Comparison of ENCODE assay signal across 15 mouse cellular contexts in genomic region chr2:84819861-84820260, GRCm38 (mm10). TPM values are rescaled to one million over a fixed set of nuclear protein-coding genes. Genes with fewer than 3 reads are reported as not detected.
DNase-seq lines count a peak whose midpoint lies in the region; ATAC-seq lines count a peak whose summit lies in the region.
"Had no signal": no experiment of that assay in that cellular context is flagged by ENCODE, and none has a peak within 500 bp of the region (broad histone marks: within the 10 kb centered on the region; RNA-seq: fewer than 3 reads in every experiment).

No protein-coding gene starts in this region.

- peak overlapping the region; percentile 34; the same call in 1 of the 2 replicates for H3K9ac ChIP-seq in heart, embryonic 16.5 days (ENCODE audit: low read length)
- H3K9ac ChIP-seq: forebrain, embryonic 12.5 days had no signal

- H3K9me3 ChIP-seq in heart, embryonic 16.5 days (replicated peaks; ENCODE audit: control insufficient read depth, low read length) = no peaks in the 10 kb centered on the region
- H3K9me3 ChIP-seq: forebrain, embryonic 12.5 days; hindbrain, embryonic 10.5 days had no signal

- intact Hi-C loops in heart, postnatal 36 days (cut with DNase I) = no loop called here

- no peak overlapping the region for H3K4me2 ChIP-seq in heart, embryonic 16.5 days (ENCODE audit: low read depth, low read length)
- H3K4me2 ChIP-seq: forebrain, embryonic 12.5 days had no signal

- H3K27ac ChIP-seq in heart, embryonic 16.5 days (ENCODE audit: low read length) = peak overlapping the region; percentile 87
- H3K27ac ChIP-seq: forebrain, embryonic 12.5 days; hindbrain, embryonic 10.5 days had no signal

- no peaks in the 10 kb centered on the region for H3K27me3 ChIP-seq in heart, embryonic 16.5 days (ENCODE audit: control insufficient read depth, insufficient read depth, low read length)

- DNase-seq in heart, adult 18-20 months = peak; percentile 47 to 74
- DNase-seq in heart, postnatal 36 days = no peak
- peak; percentile 92 for DNase-seq in 3T3-L1 (ENCODE audit: low read depth, low spot score)
- peak; percentile 79 for DNase-seq in NIH3T3 (ENCODE audit: low read depth)
- no peak for DNase-seq in embryo, embryonic 10 days (ENCODE audit: low spot score)
- no peak for DNase-seq in cerebellum, postnatal 14 days
- DNase-seq: cerebellum, adult 9-10 months; lung, adult 18-20 months; thymus, postnatal 14 days had no signal

- no peaks in the 10 kb centered on the region for H3K36me3 ChIP-seq in heart, embryonic 16.5 days (ENCODE audit: control insufficient read depth, insufficient read depth)
- H3K36me3 ChIP-seq: forebrain, embryonic 12.5 days; hindbrain, embryonic 10.5 days had no signal

- H3K4me1 ChIP-seq in heart, embryonic 16.5 days (ENCODE audit: control insufficient read depth, insufficient read depth, low read length) = peaks cover 17% of the 10 kb centered on the region
- H3K4me1 ChIP-seq: forebrain, embryonic 12.5 days; hindbrain, embryonic 10.5 days had no signal

- peak; percentile 88 for ATAC-seq in heart, embryonic 16.5 days (replicated peaks; ENCODE audit: extremely low read depth, insufficient read depth, low FRiP score)
- ATAC-seq: activated CD4-positive, CD25-positive, alpha-beta regulatory T cell, adult 4 months; intestine, embryonic 16.5 days had no signal

- H3K4me3 ChIP-seq in heart, embryonic 16.5 days (ENCODE audit: low read length) = no peak overlapping the region
- H3K4me3 ChIP-seq: forebrain, embryonic 12.5 days; hindbrain, embryonic 10.5 days had no signal

- WGBS in heart, embryonic 16.5 days = 20% methylated on average over 3 of the region's 3 CpGs

RNA-seq across cellular contexts. Expression of gene Smtnl1, which starts 2.6 kb away (rescaled TPM):
- total RNA-seq in heart, adult 18-20 months (2021) = not detected
- not detected for total RNA-seq in heart, postnatal 36 days (2021)
- polyA plus RNA-seq in heart, embryonic 16.5 days (2015; fragmentation: Nextera tagmentation; extraction: Ambion mirVana) = 0.21 and 0.24 TPM in 2 replicates
- polyA plus RNA-seq: activated CD4-positive, CD25-positive, alpha-beta regulatory T cell, adult 4 months; forebrain, embryonic 12.5 days; large intestine, adult 2 months had no signal

RNA-seq across cellular contexts. Expression of gene Timm10, which starts 6.9 kb away (rescaled TPM):
- 100 to 1,000 TPM; 109 to 146 TPM for total RNA-seq in heart, adult 18-20 months (2021)
- total RNA-seq in heart, postnatal 36 days (2021) = 100 to 1,000 TPM; 105 to 106 TPM
- polyA plus RNA-seq in heart, embryonic 16.5 days (2015; fragmentation: Nextera tagmentation; extraction: Ambion mirVana) = 92.9 and 97.9 TPM in 2 replicates

RNA-seq across cellular contexts. Expression of gene Slc43a1, which starts 18.8 kb away (rescaled TPM):
- 1 to 10 TPM; 2.6 to 3.3 TPM for total RNA-seq in heart, adult 18-20 months (2021)
- 1 to 10 TPM; 2.1 to 2.5 TPM for total RNA-seq in heart, postnatal 36 days (2021)
- 8.0 and 8.7 TPM in 2 replicates for polyA plus RNA-seq in heart, embryonic 16.5 days (2015; fragmentation: Nextera tagmentation; extraction: Ambion mirVana)

RNA-seq across cellular contexts. Expression of gene Ube2l6, which starts 21.2 kb away (rescaled TPM):
- 10 to 100 TPM; 30.0 to 33.2 TPM for total RNA-seq in heart, adult 18-20 months (2021)
- 10 to 100 TPM; 36.0 to 38.6 TPM for total RNA-seq in heart, postnatal 36 days (2021)
- polyA plus RNA-seq in heart, embryonic 16.5 days (2015; fragmentation: Nextera tagmentation; extraction: Ambion mirVana) = 102 and 110 TPM in 2 replicates

RNA-seq across cellular contexts. Expression of gene Serping1, which starts 44.6 kb away (rescaled TPM):
- 10 to 100 TPM; 64.0 to 71.6 TPM for total RNA-seq in heart, adult 18-20 months (2021)
- 10 to 100 TPM; 81.1 to 84.3 TPM for total RNA-seq in heart, postnatal 36 days (2021)
- 44.6 and 51.2 TPM in 2 replicates for polyA plus RNA-seq in heart, embryonic 16.5 days (2015; fragmentation: Nextera tagmentation; extraction: Ambion mirVana)
- polyA plus RNA-seq: activated CD4-positive, CD25-positive, alpha-beta regulatory T cell, adult 4 months had no signal

Comparison
In these comparisons a context has a peak if more than half of its experiments do, and no peak if none do; other contexts are left out.
1. DNase-seq: peak in heart, adult 18-20 months (2 of 2), 3T3-L1 (single experiment) and NIH3T3 (single experiment); none in heart, postnatal 36 days (0 of 2), embryo, embryonic 10 days (single experiment) and cerebellum, postnatal 14 days (0 of 2).